Mouse (Mus musculus): Measurements from ENCODE around the gene Ptpn7.

GRCm38 (mm10) chr1:135146946-135147701 is 14.6 kb downstream of the Ptpn7 start:
- TF ChIP-seq CTCF (IDR thresholded peaks at IDR 0.05; ENCODE audit: borderline replicate concordance, insufficient read depth, low read depth, low read length): no peak
- TF ChIP-seq POLR2A (IDR thresholded peaks at IDR 0.05; ENCODE audit: borderline replicate concordance, insufficient read depth, low read length): no peak
